Mouse (Mus musculus): ENCODE results near the gene Fkbp5. TPM values are rescaled to one million over a fixed set of nuclear protein-coding genes. Genes with fewer than 3 reads are reported as not detected.
"Not testable (repeated sequence)": the region's sequence is repeated elsewhere in the genome, so short reads cannot be mapped to it uniquely, and the experiment has no call there.

Gene Fkbp5
- total RNA-seq (2015) (12.8 and 17.9 TPM in 2 replicates), total RNA-seq (2017) (25.9 and 26.8 TPM in 2 replicates)

DNA sequence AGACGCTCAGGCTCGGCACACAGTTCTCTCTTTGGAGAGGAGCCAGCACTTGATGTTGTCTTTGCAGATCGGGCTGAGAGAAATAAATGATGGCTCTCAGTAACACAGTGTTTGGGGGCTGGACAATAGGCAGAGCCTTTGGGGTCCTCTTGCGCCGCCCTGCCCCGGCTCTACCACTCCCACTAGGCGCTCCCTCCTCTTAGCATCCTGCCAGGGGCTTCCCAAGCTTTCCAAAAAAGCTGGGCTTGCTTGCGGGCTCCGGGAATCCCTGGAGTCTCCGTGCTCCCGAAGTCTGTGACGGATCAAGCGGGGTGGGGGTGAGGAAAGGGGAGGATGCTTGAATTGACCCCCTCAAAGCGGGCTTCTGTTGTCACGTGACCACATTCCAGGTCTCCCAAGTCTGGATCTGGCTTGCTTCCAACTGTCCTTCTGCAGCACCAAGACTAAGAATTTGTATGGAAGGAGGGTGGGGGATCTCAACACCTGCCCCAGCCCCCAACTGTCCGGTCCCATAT is at the start of gene Fkbp5:
Gene Fkbp5, minus strand, starts transcription at position 87 of the 515 bp plus-strand sequence.
- ATAC-seq (ENCODE audit: poor library complexity, severe bottlenecking): no peak

DNA sequence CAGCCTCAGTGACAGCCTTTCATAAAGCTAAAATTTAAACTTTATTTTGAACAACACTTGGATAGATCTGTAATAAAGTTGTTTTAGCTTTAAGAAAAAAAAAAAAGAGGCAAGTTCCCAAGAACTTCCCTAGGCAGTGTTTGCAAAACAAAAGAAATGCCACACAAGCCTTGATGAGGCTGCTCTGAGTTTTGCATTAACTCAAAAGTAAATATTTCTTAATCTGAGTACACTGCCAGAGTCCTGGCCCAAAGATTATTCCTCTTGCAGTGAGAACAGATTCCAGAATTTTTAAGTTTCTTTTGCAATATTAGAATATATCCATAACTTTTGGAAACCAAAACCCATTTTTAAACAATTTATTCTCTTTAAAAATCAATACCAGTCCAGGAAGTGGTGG is 47.9 kb upstream of the Fkbp5 start:
- ATAC-seq (ENCODE audit: poor library complexity, severe bottlenecking): no peak

DNA sequence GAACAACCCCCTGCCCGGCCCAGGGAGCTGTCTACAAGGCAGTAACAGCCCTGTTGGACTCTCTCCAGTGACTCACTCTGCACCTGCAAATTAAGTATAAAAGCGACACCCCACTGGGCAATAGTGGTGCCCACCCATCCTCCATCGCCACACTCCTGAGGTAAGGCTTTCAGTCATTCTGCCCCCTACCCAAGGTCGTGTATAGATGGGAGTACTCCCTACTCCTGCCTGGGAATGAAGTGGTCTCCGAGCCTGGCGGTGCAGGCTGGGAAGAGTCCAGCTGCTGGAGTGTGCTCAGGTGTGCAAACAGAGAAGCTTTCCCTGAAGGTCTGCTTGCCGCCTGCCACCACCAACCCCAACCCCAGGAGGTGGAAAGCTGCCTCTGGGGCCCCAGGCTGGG is 44.3 kb upstream of the Fkbp5 start:
- ATAC-seq (ENCODE audit: poor library complexity, severe bottlenecking): no peak

DNA sequence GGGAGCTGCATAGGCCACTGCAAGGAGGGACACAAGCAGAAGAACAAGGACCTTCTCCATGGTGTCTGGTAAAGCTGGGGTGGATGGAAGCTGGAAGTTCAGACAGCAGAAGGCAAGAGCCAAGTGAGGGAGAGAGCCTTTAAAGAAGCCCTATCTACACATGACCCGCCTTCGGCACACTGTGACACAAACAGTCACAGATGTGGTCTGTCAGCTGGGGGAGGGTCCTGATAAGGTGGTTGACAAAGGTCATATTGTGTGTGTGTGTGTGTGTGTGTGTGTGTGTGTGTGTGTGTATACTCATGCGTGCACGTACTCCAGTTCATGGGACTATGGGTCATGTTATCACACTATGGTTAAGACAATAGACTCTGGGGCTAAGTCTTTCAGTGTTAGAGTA is 43.3 kb upstream of the Fkbp5 start, which contains the start of gene Clps:
Gene Clps, minus strand, starts transcription at position 169 of the 400 bp plus-strand sequence.
- ATAC-seq (ENCODE audit: poor library complexity, severe bottlenecking): no peak

DNA sequence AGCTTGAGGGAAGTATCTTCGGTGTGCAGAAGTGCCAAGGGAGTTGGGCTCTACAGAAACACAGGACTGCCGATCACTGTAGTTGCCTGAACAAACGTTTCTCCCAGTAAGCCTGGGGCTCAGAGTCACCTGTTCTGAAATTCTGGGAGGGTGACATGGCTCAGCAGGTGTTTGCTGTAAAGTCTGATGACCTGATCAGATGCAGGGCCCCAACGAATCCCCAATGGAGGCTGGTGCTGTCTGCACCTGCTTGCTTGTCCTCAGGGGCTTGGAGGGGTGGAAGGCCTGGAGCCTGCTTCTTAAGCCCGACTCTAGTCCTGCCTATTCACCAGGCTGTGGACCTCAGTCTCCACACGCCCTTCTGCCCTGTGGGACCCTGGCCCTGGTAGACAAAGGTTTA is 40.4 kb upstream of the Fkbp5 start:
- ATAC-seq (ENCODE audit: poor library complexity, severe bottlenecking): no peak

DNA sequence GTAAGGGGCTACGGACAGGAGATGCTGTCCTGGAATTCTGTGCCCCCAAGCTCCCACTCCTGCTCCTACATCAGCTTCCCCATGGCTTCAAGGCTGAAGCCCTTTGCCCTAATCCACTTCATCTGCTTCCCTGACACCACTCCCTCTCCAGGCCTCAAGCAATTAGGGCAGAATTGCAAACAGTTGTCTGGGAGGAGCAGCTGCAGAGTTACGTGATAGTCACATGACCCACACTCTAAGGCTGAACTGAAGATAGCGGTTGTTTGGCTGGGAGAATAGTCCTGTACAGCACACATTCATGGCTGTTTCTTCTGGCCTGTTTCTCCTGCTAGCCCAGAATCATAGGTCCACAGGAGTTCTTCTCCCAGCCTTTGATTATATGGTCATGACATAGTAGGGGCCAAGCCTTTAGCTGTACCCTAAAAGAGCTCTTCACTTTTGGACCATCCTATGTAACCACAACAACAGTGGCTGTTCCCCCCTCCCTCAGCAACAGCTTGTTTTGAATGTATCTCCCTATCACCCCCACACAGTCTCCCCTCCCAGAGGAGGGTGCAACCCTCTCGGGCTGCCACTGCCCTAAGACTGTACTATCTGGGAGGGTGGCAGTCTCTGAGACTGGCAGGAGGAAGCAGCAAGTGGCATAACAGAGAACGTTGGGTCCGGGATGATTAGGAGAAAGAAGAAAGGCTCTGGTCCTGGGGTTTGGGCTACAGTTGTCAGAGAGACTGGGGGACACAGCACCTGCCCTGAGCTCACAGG is 39.5 kb upstream of the Fkbp5 start:
- ATAC-seq (ENCODE audit: poor library complexity, severe bottlenecking): no peak

DNA sequence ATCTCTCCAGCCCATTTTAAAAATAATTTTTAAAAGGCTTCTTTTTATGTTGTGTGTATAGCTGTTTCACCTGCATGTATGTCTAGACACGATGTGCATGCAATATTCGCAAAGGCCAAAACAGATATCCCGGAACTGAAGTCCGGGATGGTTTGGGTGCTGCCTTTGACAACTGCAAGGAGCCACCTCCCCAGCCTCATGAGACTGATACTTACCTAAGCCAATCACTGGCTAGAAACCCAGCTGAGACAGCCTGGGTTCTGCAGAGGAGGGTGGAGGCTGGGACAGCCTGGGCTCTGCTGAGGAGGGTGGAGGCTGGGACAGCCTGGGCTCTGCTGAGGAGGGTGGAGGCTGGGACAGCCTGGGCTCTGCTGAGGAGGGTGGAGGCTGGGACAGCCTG is 36.7 kb upstream of the Fkbp5 start:
- not testable (repeated sequence) for ATAC-seq (ENCODE audit: poor library complexity, severe bottlenecking)

DNA sequence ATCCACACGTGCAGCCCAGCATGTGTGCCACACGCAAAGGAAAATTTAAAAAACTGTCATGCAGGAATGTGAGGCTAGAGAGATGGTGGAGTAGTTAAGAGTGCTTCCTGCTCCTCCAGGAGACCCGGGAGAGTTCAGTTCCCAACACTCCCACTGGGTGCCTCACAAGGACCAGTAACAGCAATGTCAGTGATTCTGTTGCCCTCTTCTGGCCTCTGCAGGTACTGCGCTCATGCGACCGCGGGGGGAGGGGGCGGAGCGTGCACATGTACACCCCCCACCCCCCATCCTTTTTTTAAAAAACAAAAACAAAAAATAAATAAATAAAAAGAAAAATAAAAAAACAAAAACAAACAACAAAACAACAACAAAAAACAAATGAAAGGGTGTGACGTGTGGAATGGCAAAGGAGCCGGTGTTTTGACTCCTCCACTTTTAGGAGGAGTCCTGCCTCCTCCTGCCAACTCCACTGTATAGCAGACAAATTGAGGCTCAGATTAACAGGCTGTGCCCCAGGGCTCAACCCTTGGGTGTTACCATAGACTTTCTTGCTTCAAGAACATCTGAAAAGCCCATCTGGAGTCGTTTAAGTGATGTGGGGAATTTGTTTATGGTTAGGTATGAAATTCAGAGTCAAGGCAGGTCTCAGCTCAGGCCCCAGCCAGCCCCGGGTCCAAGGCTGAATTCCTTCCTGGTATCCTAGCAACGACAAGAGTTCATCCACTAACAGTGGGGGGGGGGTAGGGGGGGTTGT is 35.9 kb upstream of the Fkbp5 start:
- peak; percentile 87 for ATAC-seq (ENCODE audit: poor library complexity, severe bottlenecking)

DNA sequence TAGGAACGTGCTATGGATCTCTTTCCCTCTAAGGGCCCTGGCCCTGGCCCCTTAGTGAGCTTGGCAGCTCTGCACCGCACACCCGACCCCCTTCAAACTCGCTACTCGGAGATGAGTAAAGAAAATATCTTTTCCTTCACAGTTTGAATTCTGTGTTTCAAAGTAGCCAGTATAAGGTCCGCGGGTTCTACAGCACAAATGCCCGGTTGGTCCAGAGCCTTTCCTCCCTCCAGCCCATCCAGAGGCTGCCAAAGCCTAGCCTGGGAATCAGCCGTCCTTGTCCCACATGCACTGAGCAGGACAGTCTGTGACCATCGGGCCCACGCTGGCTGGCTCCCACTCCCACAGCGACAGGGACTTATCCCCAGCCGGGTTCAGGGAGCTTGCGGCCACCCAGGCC is 31.8 kb upstream of the Fkbp5 start, which contains the start of gene Clpsl2:
Gene Clpsl2, plus strand, starts transcription at position 301 of the 400 bp plus-strand sequence.
- ATAC-seq (ENCODE audit: poor library complexity, severe bottlenecking): no peak

DNA sequence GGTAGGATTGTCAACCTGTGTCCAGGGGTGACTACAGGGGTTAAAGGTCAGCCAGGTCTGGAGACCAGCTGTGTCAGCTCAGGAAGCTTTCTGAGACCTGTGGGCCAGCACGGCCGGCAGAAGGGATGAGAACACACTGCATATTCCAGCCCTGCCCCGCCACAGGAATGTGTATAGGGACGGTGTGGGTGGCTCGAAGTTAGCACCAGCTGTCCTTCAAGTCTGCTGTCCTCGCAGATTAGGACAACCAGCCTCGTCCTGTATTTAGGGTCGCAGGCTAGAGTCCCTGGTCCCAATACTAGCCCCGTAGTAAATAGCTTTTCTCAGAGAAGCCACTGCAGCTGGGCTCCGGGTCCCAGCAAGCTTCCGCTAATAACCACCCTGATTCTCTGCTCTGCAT is 31.2 kb upstream of the Fkbp5 start:
- no peak for ATAC-seq (ENCODE audit: poor library complexity, severe bottlenecking)

DNA sequence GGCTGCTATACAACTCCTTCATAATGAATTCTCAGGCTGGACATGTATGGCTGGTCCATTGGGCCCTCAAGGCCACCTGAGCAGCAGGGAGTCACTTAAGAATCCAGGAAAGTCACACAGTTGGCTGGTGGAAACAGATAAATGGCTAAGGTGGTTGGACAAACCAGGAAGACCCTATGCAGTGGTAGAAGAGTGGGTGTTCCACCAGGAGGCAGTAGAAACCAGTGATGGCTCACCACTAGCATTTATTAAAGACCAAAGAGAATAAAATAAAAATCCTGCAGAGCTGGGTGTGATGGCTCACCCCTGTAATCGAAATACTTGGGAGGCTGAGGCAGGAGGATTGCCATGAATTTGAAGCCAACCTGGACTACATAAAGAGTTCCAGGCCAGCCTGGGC is 29.6 kb upstream of the Fkbp5 start:
- no peak for ATAC-seq (ENCODE audit: poor library complexity, severe bottlenecking)

DNA sequence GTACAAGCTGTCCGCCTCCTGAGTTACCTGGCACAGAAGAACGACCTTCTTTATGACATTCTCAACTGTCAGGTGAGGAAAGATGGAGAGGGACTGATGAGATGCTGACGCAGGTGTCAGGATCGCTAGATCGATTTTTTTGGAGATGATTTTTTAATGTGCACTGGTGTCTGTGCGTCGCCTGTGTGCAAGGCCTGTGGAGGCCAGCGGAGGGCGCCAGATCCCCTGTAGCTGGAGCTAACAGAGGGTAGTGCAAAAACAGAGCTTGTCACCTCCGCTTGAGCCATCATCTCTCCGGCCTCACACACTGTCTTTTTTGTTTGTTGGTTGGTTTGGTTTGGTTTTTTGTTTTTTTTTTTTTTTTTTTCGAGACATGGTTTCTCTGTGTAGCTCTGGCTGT is 20.6 kb upstream of the Fkbp5 start:
- ATAC-seq (ENCODE audit: poor library complexity, severe bottlenecking): no peak

DNA sequence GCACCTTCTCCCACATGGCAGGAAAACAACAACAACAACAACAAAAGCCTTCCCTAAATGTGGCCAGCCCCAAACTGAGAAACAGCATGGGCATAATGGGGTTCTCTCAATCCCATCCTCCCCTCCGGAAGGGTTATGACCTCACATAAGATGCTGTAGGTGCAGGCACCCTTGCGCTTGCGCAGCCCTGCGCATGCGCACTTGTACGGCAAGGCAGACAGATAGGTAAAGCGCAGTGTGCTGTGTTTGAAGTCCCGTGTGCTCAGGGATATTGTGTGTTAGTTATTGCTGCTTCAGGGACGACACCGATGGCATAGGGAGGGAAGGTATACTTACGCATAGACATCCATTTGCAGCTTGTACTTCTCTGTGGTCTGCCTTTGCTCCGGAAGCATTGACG is 16.0 kb upstream of the Fkbp5 start:
- ATAC-seq (ENCODE audit: poor library complexity, severe bottlenecking): no peak

DNA sequence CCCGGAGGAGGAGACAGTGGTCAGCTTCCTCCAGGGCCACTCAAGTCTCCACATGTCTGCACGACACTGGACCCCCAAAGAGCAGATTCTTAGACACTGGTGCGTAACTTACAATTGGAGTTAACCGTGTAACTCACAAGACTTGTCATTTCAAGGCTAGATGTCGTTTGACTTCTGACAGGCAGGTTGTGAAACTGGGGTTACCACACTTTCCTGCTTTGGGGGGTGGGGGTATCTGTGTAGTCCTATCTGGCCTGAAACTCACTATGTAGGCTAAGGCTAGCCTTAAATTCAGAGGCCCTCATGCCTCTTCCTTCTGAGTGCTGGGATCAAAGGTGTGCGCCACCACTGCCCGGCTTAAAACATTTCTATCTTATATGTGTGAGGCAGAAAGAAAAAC is 15.2 kb upstream of the Fkbp5 start:
- peak; percentile 22; the same call in 1 of the 2 replicates for ATAC-seq (ENCODE audit: poor library complexity, severe bottlenecking)

DNA sequence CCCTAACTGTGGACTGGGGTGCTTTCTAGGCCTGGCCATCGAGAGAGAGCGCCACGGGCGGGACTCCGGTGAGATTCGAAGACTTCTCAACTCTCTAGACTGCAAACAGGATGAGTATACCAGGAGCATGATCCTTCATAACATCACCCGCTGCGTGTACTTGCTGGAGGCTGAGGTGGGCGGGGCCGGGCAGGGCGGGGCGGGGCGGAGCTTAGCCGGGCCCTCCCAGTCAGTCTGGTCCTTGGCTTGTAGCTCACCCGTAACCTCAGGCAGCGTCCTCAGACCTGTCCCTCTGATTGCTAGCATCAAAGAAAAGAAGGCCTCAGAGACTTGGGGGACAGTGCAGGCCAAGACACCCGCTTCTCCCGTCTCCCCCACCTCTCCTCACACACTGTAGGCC is 14.6 kb upstream of the Fkbp5 start:
- peak; percentile 59 for ATAC-seq (ENCODE audit: poor library complexity, severe bottlenecking)

DNA sequence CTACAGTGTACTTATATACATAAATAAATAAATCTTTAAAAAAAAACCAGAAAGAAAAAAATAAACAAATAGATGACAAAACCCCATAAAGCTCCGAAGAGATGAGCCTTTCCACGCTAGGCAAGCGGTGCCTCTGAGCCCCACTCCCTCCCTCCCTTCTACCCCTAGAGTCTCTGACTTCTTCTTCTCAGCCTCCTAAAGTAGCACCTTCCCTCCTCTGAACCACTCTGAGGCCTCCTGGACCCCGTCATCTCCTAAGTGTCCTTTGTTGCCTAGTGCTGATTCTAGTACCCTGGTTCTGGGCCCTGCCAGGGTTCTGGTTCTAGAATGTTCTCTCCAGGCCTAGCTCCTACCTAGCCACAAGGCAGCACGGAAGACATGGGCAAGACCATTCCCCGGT is 13.2 kb upstream of the Fkbp5 start, which contains the start of gene Armc12:
Gene Armc12, plus strand, starts transcription at position 301 of the 400 bp plus-strand sequence.
- ATAC-seq (ENCODE audit: poor library complexity, severe bottlenecking): no peak

DNA sequence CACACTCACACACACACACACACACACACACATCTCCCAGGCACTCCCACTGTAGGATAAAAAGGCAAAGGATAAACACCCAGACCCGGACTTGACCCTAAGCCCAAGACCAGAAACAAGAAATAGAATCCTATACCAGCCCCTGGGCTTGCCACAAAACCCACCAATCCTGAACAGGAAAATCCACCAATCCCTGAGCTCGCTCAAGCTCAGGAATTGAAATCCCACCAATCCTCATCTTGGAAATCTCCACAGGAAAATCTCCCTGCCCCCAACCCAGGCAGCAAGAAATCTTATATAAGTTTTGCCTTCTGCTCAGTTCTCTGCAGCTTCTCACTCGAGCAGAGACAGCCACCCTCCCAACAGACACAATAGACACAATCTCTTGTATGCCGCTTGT is 11.8 kb upstream of the Fkbp5 start:
- no peak for ATAC-seq (ENCODE audit: poor library complexity, severe bottlenecking)

DNA sequence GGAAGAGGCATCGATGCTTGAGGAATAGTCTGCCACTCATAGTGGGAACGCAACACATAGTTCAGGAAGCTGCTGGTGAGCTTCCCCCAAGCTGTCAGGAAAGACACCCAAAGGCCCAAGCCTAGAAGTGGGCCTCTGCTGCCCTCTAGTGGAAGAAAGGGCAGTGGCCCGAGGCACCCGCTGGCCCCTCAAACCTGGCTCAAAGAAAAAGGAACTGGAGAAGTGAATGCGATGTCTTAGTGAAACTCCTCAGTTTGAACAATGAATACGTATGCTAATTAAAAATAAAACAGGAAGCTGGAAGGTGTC is 10.7 kb upstream of the Fkbp5 start:
- ATAC-seq (ENCODE audit: poor library complexity, severe bottlenecking): peak; percentile 74

DNA sequence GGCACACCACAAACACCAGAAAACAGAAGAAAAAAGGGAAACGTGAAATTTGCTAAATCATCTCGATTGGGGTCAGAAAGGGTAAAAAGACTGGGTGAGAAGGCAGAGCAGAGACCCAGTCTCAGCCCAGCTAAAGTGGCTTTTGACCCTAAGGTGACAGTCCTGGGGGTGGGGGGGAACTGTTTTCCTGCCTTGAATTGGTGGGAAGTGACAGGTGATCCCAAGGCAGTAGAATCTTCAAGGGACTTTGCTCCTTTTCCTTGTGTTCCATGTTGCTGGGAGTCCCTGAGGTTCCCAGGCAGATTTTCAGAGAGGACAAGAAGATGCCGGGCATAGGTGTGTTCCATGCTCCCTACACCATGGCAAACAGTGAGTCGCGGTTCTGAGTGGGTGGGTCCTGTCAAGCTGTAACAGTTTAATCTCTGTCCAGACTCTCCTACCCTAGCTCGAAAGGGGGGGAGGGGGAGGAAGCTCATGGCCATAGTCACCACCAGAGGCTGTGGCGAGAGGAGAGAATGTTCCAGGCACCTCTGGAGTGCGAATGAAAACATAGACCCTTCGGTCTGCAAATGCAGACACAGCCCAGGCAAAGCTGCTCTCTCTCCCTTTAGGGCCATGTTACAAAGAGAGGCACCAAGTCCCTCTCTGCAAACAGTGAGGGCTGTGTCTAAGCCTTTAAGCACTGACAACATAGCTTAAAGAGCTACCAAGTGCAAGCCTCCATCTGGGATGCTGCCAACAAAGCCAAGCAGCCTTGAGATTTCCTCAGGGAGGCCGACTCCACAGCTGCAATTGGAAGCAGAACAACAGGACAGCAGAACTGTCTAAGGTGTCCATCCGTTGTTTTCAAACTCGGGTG is 10.1 kb upstream of the Fkbp5 start:
- no peak for ATAC-seq (ENCODE audit: poor library complexity, severe bottlenecking)

DNA sequence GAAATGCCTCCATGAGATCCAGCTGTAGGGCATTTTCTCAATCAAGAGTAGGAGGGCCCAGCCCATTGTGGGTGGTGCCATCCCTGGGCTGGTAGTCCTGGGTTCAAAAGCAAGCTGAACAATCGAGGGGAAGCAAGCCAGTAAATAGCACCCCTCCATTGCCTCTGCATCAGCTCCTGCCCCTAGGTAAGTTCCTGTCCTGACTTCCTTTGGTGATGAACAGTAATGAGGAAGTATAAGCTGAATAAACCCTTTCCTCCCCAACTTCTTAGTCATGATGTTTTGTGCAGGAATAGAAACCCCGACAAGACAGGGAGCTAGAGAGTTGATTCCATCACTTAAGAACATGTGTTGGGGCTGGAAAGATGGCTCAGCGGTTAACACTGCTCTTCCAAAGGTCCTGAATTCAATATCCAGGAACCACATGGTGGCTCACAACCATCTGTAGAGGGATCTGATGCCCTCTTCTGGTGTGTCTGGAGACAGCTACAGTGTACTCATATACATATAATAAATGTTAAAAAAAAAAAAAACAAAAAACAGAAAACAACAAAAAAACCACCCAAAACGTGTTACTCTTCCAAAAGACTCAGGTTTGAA is 7.6 kb upstream of the Fkbp5 start:
- ATAC-seq (ENCODE audit: poor library complexity, severe bottlenecking): no peak

Data from megakaryocyte, adult 5-6 weeks (primary cell).